Mouse (Mus musculus) ovary, adult 18-20 months (tissue): ENCODE data around the gene Mpv17l2.

Experiments used
- DNase-seq: peaks from one replicate; pipeline ENCODE4 v3.0.0; 2022; ENCODE audit warnings: low spot score, mixed read lengths

Mpv17l2 gene

GRCm38 (mm10) chr8:70790846-70791245, 30.1 kb upstream of the Mpv17l2 start:
- DNase-seq, result no peak

GRCm38 (mm10) chr8:70789046-70789445, 28.3 kb upstream of the Mpv17l2 start:
- no peak for DNase-seq

GRCm38 (mm10) chr8:70787941-70788667, 27.4 kb upstream of the Mpv17l2 start:
- no peak for DNase-seq

- no peak for DNase-seq
Measured at GRCm38 (mm10) chr8:70787051-70787445, 26.3 kb upstream of the Mpv17l2 start.

- DNase-seq, result no peak
Measured at GRCm38 (mm10) chr8:70786291-70787050, 25.7 kb upstream of the Mpv17l2 start.

DNA sequence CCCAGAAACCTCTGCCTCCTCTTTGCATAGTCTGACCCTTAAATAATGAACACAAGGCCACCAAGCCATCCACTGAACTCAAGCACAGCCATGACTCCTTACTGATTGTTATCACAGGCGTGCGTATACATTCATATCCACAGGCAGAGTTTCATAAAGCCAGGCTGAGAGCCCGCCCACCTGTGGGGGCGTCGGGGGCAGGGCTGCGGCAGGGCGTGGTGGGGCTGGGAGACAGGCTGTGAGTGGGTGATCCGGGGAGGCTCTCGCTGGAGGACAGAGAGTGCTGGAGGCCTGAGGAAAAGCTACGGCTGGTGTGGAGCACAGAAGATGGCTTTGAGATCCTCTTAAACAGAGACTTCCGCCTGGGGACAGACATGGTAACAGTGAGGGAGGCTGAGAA, 19.3 kb upstream of the Mpv17l2 start:
- DNase-seq, result no peak

DNA sequence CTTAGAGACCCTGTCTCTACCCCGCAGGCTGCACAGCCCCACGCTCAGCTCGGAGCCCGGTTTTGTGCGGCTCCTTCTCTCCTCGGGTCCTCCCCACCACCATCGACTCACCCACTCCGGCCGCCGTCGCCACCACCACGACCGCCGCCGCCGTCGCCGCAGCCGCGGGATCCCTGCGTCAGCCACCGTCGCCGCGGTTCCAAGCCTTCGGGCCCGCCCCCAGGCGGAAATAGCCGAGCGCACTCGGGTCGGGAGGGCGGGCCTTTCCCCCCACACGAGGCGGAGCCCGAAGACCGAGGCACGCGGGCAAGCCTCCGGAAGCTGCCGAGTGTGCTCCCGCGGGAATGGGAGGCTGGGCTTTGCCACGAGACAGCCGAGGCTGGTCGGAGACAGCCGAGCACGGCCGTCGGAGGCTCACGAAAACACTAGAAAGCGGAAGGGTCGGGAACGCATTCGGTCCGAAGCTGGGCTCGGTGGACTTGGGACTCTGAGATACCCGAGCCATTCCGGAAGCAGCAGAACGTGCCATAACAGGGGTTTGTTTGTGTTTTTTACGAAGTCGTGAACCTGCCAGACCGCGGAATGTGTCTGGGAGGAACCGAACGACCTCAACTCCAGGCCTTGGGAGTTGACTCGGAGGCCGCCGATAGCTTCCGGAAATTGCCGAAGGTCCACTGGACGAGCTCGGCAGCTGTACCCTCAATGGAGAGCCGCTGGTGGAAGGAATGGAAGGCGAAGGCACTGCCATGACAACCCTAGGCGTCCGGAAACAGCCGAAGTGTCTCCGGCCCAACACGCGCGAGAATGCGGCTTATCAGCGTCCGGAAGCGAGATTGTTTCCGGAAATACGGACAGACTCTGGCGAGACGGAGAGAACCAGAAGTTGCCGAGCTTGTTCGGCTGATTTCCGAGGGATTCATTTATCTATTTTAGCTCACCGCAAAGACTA, 16.0 kb upstream of the Mpv17l2 start, which contains the start of gene Pik3r2:
Gene Pik3r2, minus strand, starts transcription at position 218 of the 949 bp plus-strand sequence.
- peak; percentile 95 for DNase-seq

DNA sequence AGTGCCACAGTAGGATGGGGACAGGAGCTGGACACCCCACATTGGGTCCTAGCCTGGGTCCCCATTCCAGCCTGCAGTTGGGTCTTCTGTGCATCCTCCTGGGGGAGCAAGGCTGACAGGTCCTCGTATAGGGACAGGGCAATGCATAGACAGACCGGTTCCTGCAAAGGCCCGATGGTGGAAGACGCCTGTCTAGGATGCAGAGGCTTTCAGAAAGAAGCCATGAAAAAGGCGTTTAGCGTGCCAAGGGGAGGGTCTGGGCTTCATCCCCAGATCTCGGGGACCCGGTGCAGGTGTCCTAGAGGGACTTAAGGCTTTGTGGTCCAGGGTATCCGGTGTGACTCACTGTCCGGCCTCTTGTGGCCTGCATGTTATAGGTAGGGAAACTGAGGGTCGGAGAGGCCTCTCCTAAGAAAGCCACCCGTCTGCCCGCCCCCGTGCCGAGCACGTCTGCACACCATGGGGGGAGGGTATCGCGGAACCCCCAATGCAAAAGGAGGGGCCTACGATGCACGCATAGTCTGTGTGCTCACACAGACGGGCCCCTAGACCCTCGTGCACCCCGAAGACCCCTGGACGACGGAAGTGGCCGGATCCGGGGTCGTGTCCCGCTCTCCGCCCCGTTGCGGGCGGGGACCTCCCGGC, 15.2 kb upstream of the Mpv17l2 start:
- no peak for DNase-seq

DNA sequence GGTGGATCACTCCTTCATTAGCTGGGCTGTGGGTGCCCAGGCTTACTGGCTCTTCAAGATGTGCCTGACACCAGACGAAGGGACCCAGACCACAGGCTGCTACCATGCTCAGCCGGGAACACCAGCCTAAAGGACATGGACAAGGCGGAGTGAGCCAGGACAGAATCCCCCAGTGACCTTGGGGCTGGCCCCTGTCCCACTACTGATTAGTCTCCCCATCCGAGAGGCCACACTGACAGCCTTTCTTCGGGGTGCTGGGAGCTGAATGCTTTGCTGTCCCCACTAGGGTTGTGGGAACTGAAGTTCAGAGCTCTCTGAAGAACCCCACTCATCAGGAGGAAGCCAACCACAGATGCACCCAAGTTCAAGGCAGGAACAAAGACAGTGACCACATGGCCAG, 14.5 kb upstream of the Mpv17l2 start:
- no peak for DNase-seq

DNA sequence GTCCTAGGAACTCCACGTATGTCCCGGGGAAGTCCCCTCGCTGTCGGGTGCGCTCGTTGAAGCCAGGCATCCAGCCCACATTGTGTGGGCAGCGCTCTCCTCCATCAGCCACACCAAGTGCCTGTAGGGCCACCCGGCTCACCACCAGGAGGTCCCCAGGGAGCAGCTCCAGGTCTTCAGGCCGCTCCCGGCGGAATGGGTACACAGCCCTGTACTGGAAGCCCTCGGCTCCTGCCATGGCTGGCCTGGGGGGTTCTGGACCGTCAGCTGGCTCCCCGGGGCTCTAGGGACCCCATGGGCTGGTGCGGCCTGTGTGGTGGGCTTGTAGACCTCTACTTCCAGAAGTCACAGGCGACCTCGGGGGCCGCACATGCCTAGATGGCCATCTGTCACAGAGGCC, 14.0 kb upstream of the Mpv17l2 start:
- no peak for DNase-seq

- DNase-seq, result peak; percentile 85
Measured at GRCm38 (mm10) chr8:70773833-70774232, 13.1 kb upstream of the Mpv17l2 start.

DNA sequence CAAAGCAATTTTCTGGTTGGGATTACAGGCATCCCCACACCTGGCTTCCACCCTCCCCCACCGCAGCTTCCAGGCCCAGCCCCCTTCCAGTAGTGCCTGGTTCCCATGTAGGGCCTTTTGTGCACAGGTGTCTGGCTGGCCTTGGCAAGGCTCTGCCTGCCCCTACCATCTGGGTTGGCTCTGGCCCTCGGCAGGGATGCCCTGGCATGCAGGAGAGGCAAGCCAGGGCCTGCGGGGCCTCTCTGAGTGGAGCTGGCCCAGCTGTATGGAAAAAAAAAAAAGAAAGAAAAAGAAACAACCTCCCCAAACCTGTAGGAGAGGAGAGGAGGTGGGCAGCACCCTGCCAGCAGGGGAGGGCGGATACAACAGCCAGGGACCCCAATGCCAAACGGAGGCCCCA, 12.7 kb upstream of the Mpv17l2 start:
- no peak for DNase-seq

DNA sequence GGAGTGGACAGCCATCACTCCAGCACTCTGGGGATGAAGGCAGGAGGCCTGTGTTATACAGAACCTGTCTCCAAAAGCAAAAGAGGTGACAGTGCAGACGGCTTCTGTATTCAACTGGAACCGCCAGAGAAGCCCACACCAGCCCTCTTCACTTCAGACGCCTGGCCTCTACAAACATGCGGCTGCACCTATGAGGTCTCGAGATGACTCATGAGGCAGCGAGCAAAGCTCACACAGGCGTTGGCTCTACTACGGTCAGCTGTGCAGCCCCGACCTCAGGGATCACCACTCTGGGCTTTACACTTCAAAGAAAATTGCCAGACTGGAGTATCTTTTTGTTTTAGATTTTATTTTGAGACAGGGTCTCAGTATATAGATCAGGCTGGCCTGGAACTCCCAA, 12.1 kb upstream of the Mpv17l2 start:
- DNase-seq, result no peak

- DNase-seq, result no peak
Measured at GRCm38 (mm10) chr8:70772075-70772474, 11.3 kb upstream of the Mpv17l2 start.

- no peak for DNase-seq
Measured at GRCm38 (mm10) chr8:70771217-70771616, 10.5 kb upstream of the Mpv17l2 start.

DNA sequence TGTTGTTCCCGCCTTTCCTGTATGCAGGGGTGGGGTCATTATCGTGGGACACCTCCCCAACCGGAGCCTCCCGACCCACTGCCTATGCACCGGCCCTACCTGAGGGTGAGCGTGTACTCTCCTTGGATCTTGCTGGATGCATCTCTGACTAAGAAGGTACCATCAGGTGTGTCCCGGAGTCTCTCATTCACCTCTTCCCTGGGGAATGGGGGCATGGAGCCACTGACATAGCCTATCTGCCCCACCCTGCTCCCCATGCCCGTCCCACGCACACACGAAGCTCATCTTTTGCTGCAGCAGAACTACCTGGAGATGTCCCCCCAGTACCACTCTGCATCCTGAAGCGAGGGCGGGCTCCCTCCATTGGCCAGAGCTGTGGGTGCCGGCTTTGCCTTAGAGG, 10.0 kb upstream of the Mpv17l2 start:
- DNase-seq, result no peak

GRCm38 (mm10) chr8:70769858-70770257, 9.1 kb upstream of the Mpv17l2 start:
- DNase-seq, result no peak

- DNase-seq, result peak; percentile 84
Measured at GRCm38 (mm10) chr8:70769359-70769758, 8.6 kb upstream of the Mpv17l2 start.

DNA sequence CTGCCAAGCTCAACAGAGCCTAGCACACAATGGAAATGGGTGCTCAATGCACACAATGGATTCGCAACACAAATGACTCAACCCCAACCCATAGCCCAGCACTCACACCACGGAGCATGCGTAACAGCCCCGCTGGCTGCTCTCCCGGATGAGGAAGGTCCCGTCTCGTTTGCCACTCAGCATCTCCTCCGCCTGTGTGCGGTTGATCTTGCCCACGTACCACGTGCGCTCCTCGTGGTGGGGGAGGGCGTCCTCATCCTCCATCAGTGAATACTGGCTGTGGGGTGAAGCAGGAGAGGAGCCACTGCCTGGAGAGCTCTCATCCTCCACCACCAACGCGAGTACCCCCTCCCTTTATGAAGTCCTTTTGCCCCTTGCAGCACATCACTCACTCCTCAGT, 8.2 kb upstream of the Mpv17l2 start:
- no peak for DNase-seq

- DNase-seq, result no peak
Measured at GRCm38 (mm10) chr8:70768231-70768776, 7.6 kb upstream of the Mpv17l2 start.

- no peak for DNase-seq
Measured at GRCm38 (mm10) chr8:70767503-70767902, 6.8 kb upstream of the Mpv17l2 start.
